Mouse (Mus musculus) thymus, postnatal 25 days (tissue): ENCODE results near the gene Slc25a24.

Source experiments
- DNase-seq: peaks from one replicate; pipeline ENCODE4 v3.0.0; 2022

The Slc25a24 gene

GRCm38 (mm10) chr3:109122641-109123530, at the start of gene Slc25a24:
Gene Slc25a24, plus strand, starts transcription at chr3:109123149.
- DNase-seq = peak; percentile 47

- DNase-seq = no peak
These were observed 42.8 kb upstream of the Slc25a24 start, which contains the start of gene Slc25a54 for GRCm38 (mm10) chr3:109080169-109080568. Gene Slc25a54, plus strand, starts transcription at chr3:109080469.

- no peak for DNase-seq
These were observed 38.5 kb upstream of the Slc25a24 start for GRCm38 (mm10) chr3:109084418-109084817.

GRCm38 (mm10) chr3:109088460-109088859, 34.5 kb upstream of the Slc25a24 start:
- DNase-seq = peak; percentile 5

GRCm38 (mm10) chr3:109104702-109105101, 18.2 kb upstream of the Slc25a24 start:
- no peak for DNase-seq

- DNase-seq = no peak
These were observed 5.8 kb upstream of the Slc25a24 start for GRCm38 (mm10) chr3:109117136-109117535.

GRCm38 (mm10) chr3:109119562-109119961, 3.4 kb upstream of the Slc25a24 start:
- DNase-seq = no peak

- no peak for DNase-seq
These were observed 3.0 kb upstream of the Slc25a24 start for GRCm38 (mm10) chr3:109119973-109120372.

- no peak for DNase-seq
These were observed 607 bp downstream of the Slc25a24 start for GRCm38 (mm10) chr3:109123531-109123981.

GRCm38 (mm10) chr3:109124091-109124490, 1.1 kb downstream of the Slc25a24 start:
- DNase-seq = no peak

GRCm38 (mm10) chr3:109125531-109125930, 2.6 kb downstream of the Slc25a24 start:
- DNase-seq = no peak

- DNase-seq = no peak
These were observed 6.8 kb downstream of the Slc25a24 start for GRCm38 (mm10) chr3:109129768-109130167.

GRCm38 (mm10) chr3:109132966-109133365, 10.0 kb downstream of the Slc25a24 start:
- no peak for DNase-seq

- no peak for DNase-seq
These were observed 11.1 kb downstream of the Slc25a24 start for GRCm38 (mm10) chr3:109134036-109134435.

GRCm38 (mm10) chr3:109135352-109135751, 12.4 kb downstream of the Slc25a24 start:
- no peak for DNase-seq

GRCm38 (mm10) chr3:109152561-109152960, 29.6 kb downstream of the Slc25a24 start:
- no peak for DNase-seq

- no peak for DNase-seq
These were observed 30.5 kb downstream of the Slc25a24 start for GRCm38 (mm10) chr3:109153410-109153809.

GRCm38 (mm10) chr3:109155926-109156669, 33.1 kb downstream of the Slc25a24 start:
- DNase-seq = no peak

- no peak for DNase-seq
These were observed 34.5 kb downstream of the Slc25a24 start for GRCm38 (mm10) chr3:109157481-109157880.

GRCm38 (mm10) chr3:109164088-109164487, 41.1 kb downstream of the Slc25a24 start:
- DNase-seq = no peak

GRCm38 (mm10) chr3:109164644-109165043, 41.7 kb downstream of the Slc25a24 start:
- DNase-seq = no peak

GRCm38 (mm10) chr3:109165214-109165829, 42.4 kb downstream of the Slc25a24 start:
- no peak for DNase-seq

- DNase-seq = no peak
These were observed 46.2 kb downstream of the Slc25a24 start for GRCm38 (mm10) chr3:109169121-109169520.
